Mouse (Mus musculus) Patski (cell line): ENCODE measurements at regions not wholly inside any gene's neighbourhood (a gene's known extent, or its start where the extent isn't known, plus 50 kb on each side); places are given as distances from the start of the nearest gene placed in this dataset.

ENCODE experiments used
- ATAC-seq: fragments of 100-300 bp; one replicate; pipeline ENCODE4 v1.8.0; 2021
- CTCF ChIA-PET: fragments of 350-600 bp; sonication (Branson Sonifier 250); formaldehyde crosslinking; loops from one replicate; lab custom pipeline; 2022; ENCODE audit warnings: inconsistent platforms; lab: Charles Lee
- POLR2A ChIA-PET: fragments of 350-600 bp; sonication (Branson Sonifier 250); formaldehyde crosslinking; loops from one replicate; lab custom pipeline; 2022; ENCODE audit warnings: antibody characterized with exemption, inconsistent platforms; lab: Charles Lee
- DNase-seq: peaks from one replicate; pipeline ENCODE4 v3.0.0-alpha.2; 2011; ENCODE audit warnings: low read depth, low spot score
- H3K27me3 ChIP-seq: fragments of 371-371 bp; one replicate; pipeline ENCODE4 v1.5.1; 2021
- CTCF ChIP-seq: fragments of 100-300 bp; IDR thresholded peaks from one replicate; pipeline ENCODE4 v1.5.1; 2021
- in situ Hi-C: fragments of 300-500 bp; cut with MboI; formaldehyde crosslinking; loops from 3 replicates; pipeline ENCODE4 v1.11.1; 2018; ENCODE audit warnings: low pct_unique_long_range_greater_than_20kb, mixed read lengths

- peaks cover 12% of the 10 kb centered on the region for H3K27me3 ChIP-seq
- in situ Hi-C loops: no loop called here
- no peak for TF ChIP-seq CTCF
- DNase-seq: no peak
- ATAC-seq: no peak
- ChIA-PET CTCF (interaction anchor here (2.0 kb wide), 1 partner anchor 11 kb away, joined by 4 read pairs; no protein-coding TSS in a partner anchor), POLR2A (no interaction called here)
Observed at GRCm38 (mm10) chr7:74757469-74757868, 202.9 kb upstream of the Slco3a1 start.

GRCm38 (mm10) chr7:74747704-74748103 is 193.1 kb upstream of the Slco3a1 start:
- TF ChIP-seq CTCF: no peak
- POLR2A ChIA-PET: interaction anchor here (0.5 kb wide), 1 partner anchor 191 kb away, joined by 3 read pairs; no protein-coding TSS in a partner anchor
- in situ Hi-C loops: no loop called here
- CTCF ChIA-PET: no interaction called here
- ATAC-seq: no peak
- DNase-seq: no peak
- peaks cover 3% of the 10 kb centered on the region for H3K27me3 ChIP-seq

GRCm38 (mm10) chr7:74734941-74735340 is 180.4 kb upstream of the Slco3a1 start:
- no peak for TF ChIP-seq CTCF
- CTCF ChIA-PET: no interaction called here

GRCm38 (mm10) chr7:74726324-74726991 is 171.9 kb upstream of the Slco3a1 start:
- peaks cover 2% of the 10 kb centered on the region for H3K27me3 ChIP-seq
- no peak for DNase-seq
- no peak for TF ChIP-seq CTCF
- ChIA-PET POLR2A (no interaction called here), CTCF (no interaction called here)
- in situ Hi-C loops: no loop called here
- ATAC-seq: no peak

More at GRCm38 (mm10) chr7:74734941-74735340, 180.4 kb upstream of the Slco3a1 start:
- POLR2A ChIA-PET: no interaction called here
- no peak for DNase-seq
- peaks cover 5% of the 10 kb centered on the region for H3K27me3 ChIP-seq
- in situ Hi-C loops: no loop called here
- no peak for ATAC-seq

GRCm38 (mm10) chr7:74719321-74719720 is 164.7 kb upstream of the Slco3a1 start:
- in situ Hi-C loops: no loop called here
- ATAC-seq: no peak
- no peak for DNase-seq
- ChIA-PET CTCF (no interaction called here), POLR2A (no interaction called here)
- no peaks in the 10 kb centered on the region for H3K27me3 ChIP-seq
- no peak for TF ChIP-seq CTCF

GRCm38 (mm10) chr7:74709993-74710581 is 155.5 kb upstream of the Slco3a1 start:
- CTCF ChIA-PET: interaction anchor here (1.2 kb wide), 1 partner anchor 30 kb away, joined by 3 read pairs; no protein-coding TSS in a partner anchor

GRCm38 (mm10) chr7:74709006-74709405 is 154.4 kb upstream of the Slco3a1 start:
- DNase-seq (no peak), ATAC-seq (no peak)
- in situ Hi-C loops: no loop called here
- POLR2A ChIA-PET: interaction anchor here (0.7 kb wide), 2 partner anchors 94 to 396 kb away, joined by 4 to 6 read pairs; no protein-coding TSS in a partner anchor
- no peaks in the 10 kb centered on the region for H3K27me3 ChIP-seq
- TF ChIP-seq CTCF: no peak
- CTCF ChIA-PET: interaction anchor here (0.7 kb wide), 1 partner anchor 9 kb away, joined by 3 read pairs; no protein-coding TSS in a partner anchor

More at GRCm38 (mm10) chr7:74709993-74710581, 155.5 kb upstream of the Slco3a1 start:
- POLR2A ChIA-PET: no interaction called here
- TF ChIP-seq CTCF: no peak
- ATAC-seq (no peak), DNase-seq (no peak)
- in situ Hi-C loops: no loop called here
- no peaks in the 10 kb centered on the region for H3K27me3 ChIP-seq

- H3K27me3 ChIP-seq: no peaks in the 10 kb centered on the region
- DNase-seq: no peak
- ChIA-PET CTCF (interaction anchor here (1.8 kb wide), 1 partner anchor 148 kb away, joined by 7 read pairs; no protein-coding TSS in a partner anchor), POLR2A (interaction anchor here (0.6 kb wide), 1 partner anchor 75 kb away, joined by 4 read pairs; no protein-coding TSS in a partner anchor)
- ATAC-seq: no peak
- in situ Hi-C loops: loop anchor here (5.0 kb wide), 2 partner anchors 146 to 331 kb away; no protein-coding TSS in a partner anchor
- TF ChIP-seq CTCF: peak; percentile 63
Observed at GRCm38 (mm10) chr7:74703533-74703932, 149.0 kb upstream of the Slco3a1 start.

- no peaks in the 10 kb centered on the region for H3K27me3 ChIP-seq
- TF ChIP-seq CTCF: no peak
- in situ Hi-C loops: no loop called here
- DNase-seq (no peak), ATAC-seq (no peak)
- CTCF ChIA-PET: interaction anchor here (1.0 kb wide), 1 partner anchor 20 kb away, joined by 3 read pairs; no protein-coding TSS in a partner anchor
- POLR2A ChIA-PET: interaction anchor here (0.6 kb wide), 1 partner anchor 74 kb away, joined by 5 read pairs; no protein-coding TSS in a partner anchor
Observed at GRCm38 (mm10) chr7:74697794-74698354, 143.3 kb upstream of the Slco3a1 start.

GRCm38 (mm10) chr7:74696286-74696685 is 141.7 kb upstream of the Slco3a1 start:
- POLR2A ChIA-PET: no interaction called here
- no peak for ATAC-seq
- CTCF ChIA-PET: interaction anchor here (1.3 to 1.4 kb wide), 2 partner anchors 67 to 141 kb away, joined by 3 to 4 read pairs; no protein-coding TSS in a partner anchor

More at GRCm38 (mm10) chr7:74696286-74696685, 141.7 kb upstream of the Slco3a1 start:
- no peak for TF ChIP-seq CTCF
- no peaks in the 10 kb centered on the region for H3K27me3 ChIP-seq
- no peak for DNase-seq
- in situ Hi-C loops: no loop called here
